Mouse (Mus musculus): ENCODE results near the gene Fam135a. TPM values are rescaled to one million over a fixed set of nuclear protein-coding genes. Genes with fewer than 3 reads are reported as not detected.
A peak's percentile ranks its signal among the peaks of the same experiment; 100 is the strongest.
"Not testable (repeated sequence)": the region's sequence is repeated elsewhere in the genome, so short reads cannot be mapped to it uniquely, and the experiment has no call there.

Fam135a gene
- polyA plus RNA-seq, 1 experiment from 2014 or later: 46.1 TPM

GRCm38 (mm10) chr1:23997493-23997892 lies 102.6 kb downstream of the Fam135a start:
- Histone ChIP-seq H3K27ac (no peak overlapping the region), H3K9me3 (replicated peaks) (no peaks in the 10 kb centered on the region), H3K27me3 (no peaks in the 10 kb centered on the region), H3K36me3 (peaks cover 47% of the 10 kb centered on the region), H3K4me1 (no peaks in the 10 kb centered on the region), H3K4me3 (no peak overlapping the region), H3K4me2 (replicated peaks) (no peak overlapping the region), H3K9ac (no peak overlapping the region)
- no peak for ATAC-seq (ENCODE audit: low FRiP score)
- 93% methylated on average over 3 of the region's 3 CpGs for WGBS

GRCm38 (mm10) chr1:23995420-23995819 lies 104.7 kb downstream of the Fam135a start:
- Histone ChIP-seq H3K27ac (no peak overlapping the region), H3K4me1 (no peaks in the 10 kb centered on the region), H3K9ac (no peak overlapping the region), H3K27me3 (no peaks in the 10 kb centered on the region), H3K36me3 (peaks cover 31% of the 10 kb centered on the region), H3K9me3 (replicated peaks) (no peaks in the 10 kb centered on the region), H3K4me2 (replicated peaks) (no peak overlapping the region), H3K4me3 (no peak overlapping the region)
- 93% methylated on average over 4 of the region's 4 CpGs for WGBS
- no peak for ATAC-seq (ENCODE audit: low FRiP score)

GRCm38 (mm10) chr1:23983118-23983517 lies 117.0 kb downstream of the Fam135a start:
- Histone ChIP-seq H3K27me3 (no peaks in the 10 kb centered on the region), H3K27ac (no peak overlapping the region), H3K9me3 (replicated peaks) (no peaks in the 10 kb centered on the region), H3K4me2 (replicated peaks) (no peak overlapping the region), H3K4me3 (no peak overlapping the region), H3K9ac (no peak overlapping the region), H3K4me1 (no peaks in the 10 kb centered on the region), H3K36me3 (no peaks in the 10 kb centered on the region)
- 94% methylated on average over 3 of the region's 3 CpGs for WGBS
- ATAC-seq (ENCODE audit: low FRiP score): no peak

- H3K27ac ChIP-seq: no peak overlapping the region
- no peak overlapping the region for H3K4me3 ChIP-seq
- no peak for ATAC-seq (ENCODE audit: low FRiP score)
- H3K9ac ChIP-seq: no peak overlapping the region
- no peak overlapping the region for H3K4me2 ChIP-seq (replicated peaks)
- WGBS: 88% methylated on average over 6 of the region's 6 CpGs
- no peaks in the 10 kb centered on the region for H3K4me1 ChIP-seq
- no peaks in the 10 kb centered on the region for H3K27me3 ChIP-seq
- H3K9me3 ChIP-seq (replicated peaks): no peaks in the 10 kb centered on the region
- H3K36me3 ChIP-seq: no peaks in the 10 kb centered on the region
Observed at GRCm38 (mm10) chr1:23978281-23978680, 121.9 kb downstream of the Fam135a start.

- not testable (repeated sequence) for H3K36me3 ChIP-seq; H3K9me3 ChIP-seq (replicated peaks); H3K27me3 ChIP-seq; ATAC-seq (ENCODE audit: low FRiP score); H3K9ac ChIP-seq; H3K4me2 ChIP-seq (replicated peaks); H3K27ac ChIP-seq; H3K4me3 ChIP-seq; H3K4me1 ChIP-seq
- 82% methylated on average over 3 of the region's 4 CpGs for WGBS
Observed at GRCm38 (mm10) chr1:23971159-23971558, 129.0 kb downstream of the Fam135a start.

GRCm38 (mm10) chr1:23968027-23968725 lies 132.0 kb downstream of the Fam135a start:
- Histone ChIP-seq H3K9ac (no peak overlapping the region), H3K4me3 (no peak overlapping the region), H3K9me3 (replicated peaks) (0 out of 2 replicates have a peak, but pooled peaks cover 8% of the 10 kb centered on the region), H3K27me3 (no peaks in the 10 kb centered on the region), H3K4me1 (no peaks in the 10 kb centered on the region), H3K4me2 (replicated peaks) (no peak overlapping the region), H3K36me3 (no peaks in the 10 kb centered on the region), H3K27ac (no peak overlapping the region)
- ATAC-seq (ENCODE audit: low FRiP score): 0 out of 2 replicates have a peak, but pooled peaks have one; percentile 35
- 90% methylated on average over 9 of the region's 9 CpGs for WGBS

- H3K9ac ChIP-seq: no peak overlapping the region
- ATAC-seq (ENCODE audit: low FRiP score): no peak
- no peaks in the 10 kb centered on the region for H3K36me3 ChIP-seq
- H3K27me3 ChIP-seq: no peaks in the 10 kb centered on the region
- H3K4me2 ChIP-seq (replicated peaks): no peak overlapping the region
- WGBS: 76% methylated on average over 1 of the region's 1 CpGs
- no peaks in the 10 kb centered on the region for H3K4me1 ChIP-seq
- no peak overlapping the region for H3K27ac ChIP-seq
- H3K9me3 ChIP-seq (replicated peaks): 0 out of 2 replicates have a peak, but pooled peaks cover 8% of the 10 kb centered on the region
- H3K4me3 ChIP-seq: no peak overlapping the region
Observed at GRCm38 (mm10) chr1:23966226-23966625, 133.9 kb downstream of the Fam135a start.

Other genes with a start within 250 kb of the Fam135a start
- gene Smap1, start 178.0 kb downstream of the Fam135a start, polyA plus RNA-seq (2016; fragmentation: Nextera tagmentation; extraction: Ambion mirVana): 75.9 and 78.3 TPM in 2 replicates
- 86.8 and 93.6 TPM in 2 replicates for gene Sdhaf4, start 94.7 kb downstream of the Fam135a start, polyA plus RNA-seq (2016; fragmentation: Nextera tagmentation; extraction: Ambion mirVana)
- 101 and 107 TPM in 2 replicates for gene Col9a1, start 77.3 kb upstream of the Fam135a start, polyA plus RNA-seq (2016; fragmentation: Nextera tagmentation; extraction: Ambion mirVana)